Mouse (Mus musculus): ENCODE measurements around the gene Slc25a22. TPM values are rescaled to one million over a fixed set of nuclear protein-coding genes. Genes with fewer than 3 reads are reported as not detected.

Gene Slc25a22
- polyA plus RNA-seq, 1 experiment from 2014 or later = 18.7 TPM

GRCm38 (mm10) chr7:141471236-141471635 lies 33.5 kb upstream of the Slc25a22 start:
- Histone ChIP-seq H3K36me3 (replicated peaks) (peaks cover 41% of the 10 kb centered on the region), H3K4me3 (replicated peaks) (no peak overlapping the region), H3K27me3 (peaks cover 8% of the 10 kb centered on the region), H3K9ac (no peak overlapping the region), H3K27ac (replicated peaks) (no peak overlapping the region), H3K9me3 (replicated peaks) (no peaks in the 10 kb centered on the region), H3K4me2 (no peak overlapping the region), H3K4me1 (replicated peaks) (peaks cover 74% of the 10 kb centered on the region)
- no peak for ATAC-seq (ENCODE audit: insufficient read depth)
- 76% methylated on average over 1 of the region's 1 CpGs for WGBS (ENCODE audit: insufficient replicate concordance)

- WGBS (ENCODE audit: insufficient replicate concordance) = 82% methylated on average over 10 of the region's 10 CpGs
- peaks cover 73% of the 10 kb centered on the region for H3K4me1 ChIP-seq (replicated peaks)
These were observed 32.9 kb upstream of the Slc25a22 start for GRCm38 (mm10) chr7:141470637-141470944.

GRCm38 (mm10) chr7:141469901-141470636 lies 32.4 kb upstream of the Slc25a22 start:
- no peak for ATAC-seq (ENCODE audit: insufficient read depth)
- Histone ChIP-seq H3K4me2 (no peak overlapping the region), H3K27ac (replicated peaks) (peak overlapping the region; percentile 81; the same call in 1 of the 2 replicates), H3K36me3 (replicated peaks) (peaks cover 41% of the 10 kb centered on the region), H3K4me3 (replicated peaks) (no peak overlapping the region), H3K27me3 (peaks cover 20% of the 10 kb centered on the region), H3K9me3 (replicated peaks) (no peaks in the 10 kb centered on the region), H3K4me1 (replicated peaks) (peaks cover 75% of the 10 kb centered on the region), H3K9ac (no peak overlapping the region)
- 84% methylated on average over 18 of the region's 18 CpGs for WGBS (ENCODE audit: insufficient replicate concordance)

More at GRCm38 (mm10) chr7:141470637-141470944, 32.9 kb upstream of the Slc25a22 start:
- Histone ChIP-seq H3K36me3 (replicated peaks) (peaks cover 41% of the 10 kb centered on the region), H3K4me2 (no peak overlapping the region), H3K9me3 (replicated peaks) (no peaks in the 10 kb centered on the region), H3K27me3 (peaks cover 15% of the 10 kb centered on the region), H3K27ac (replicated peaks) (no peak overlapping the region), H3K9ac (no peak overlapping the region), H3K4me3 (replicated peaks) (no peak overlapping the region)
- no peak for ATAC-seq (ENCODE audit: insufficient read depth)

GRCm38 (mm10) chr7:141469352-141469751 lies 31.7 kb upstream of the Slc25a22 start:
- Histone ChIP-seq H3K4me2 (peak overlapping the region; percentile 96), H3K9me3 (replicated peaks) (no peaks in the 10 kb centered on the region), H3K36me3 (replicated peaks) (peaks cover 41% of the 10 kb centered on the region), H3K27me3 (peaks cover 27% of the 10 kb centered on the region), H3K27ac (replicated peaks) (peak overlapping the region; percentile 81), H3K4me3 (replicated peaks) (peak overlapping the region; percentile 76; the same call in 1 of the 2 replicates), H3K9ac (peak overlapping the region; percentile 83; the same call in 1 of the 2 replicates), H3K4me1 (replicated peaks) (peaks cover 78% of the 10 kb centered on the region)
- 79% methylated on average over 6 of the region's 6 CpGs for WGBS (ENCODE audit: insufficient replicate concordance)
- no peak for ATAC-seq (ENCODE audit: insufficient read depth)

- Histone ChIP-seq H3K36me3 (replicated peaks) (peaks cover 41% of the 10 kb centered on the region), H3K27me3 (peaks cover 34% of the 10 kb centered on the region), H3K4me1 (replicated peaks) (peaks cover 73% of the 10 kb centered on the region), H3K4me3 (replicated peaks) (peak overlapping the region; percentile 76), H3K9ac (peak overlapping the region; percentile 83), H3K27ac (replicated peaks) (peak overlapping the region; percentile 81), H3K4me2 (peak overlapping the region; percentile 96), H3K9me3 (replicated peaks) (no peaks in the 10 kb centered on the region)
- peak; percentile 55 for ATAC-seq (ENCODE audit: insufficient read depth)
- 6% methylated on average over 8 of the region's 8 CpGs for WGBS (ENCODE audit: insufficient replicate concordance)
These were observed 31.0 kb upstream of the Slc25a22 start for GRCm38 (mm10) chr7:141468522-141469211.

GRCm38 (mm10) chr7:141468164-141468521 lies 30.5 kb upstream of the Slc25a22 start:
- Histone ChIP-seq H3K4me3 (replicated peaks) (peak overlapping the region; percentile 76), H3K9ac (peak overlapping the region; percentile 83), H3K9me3 (replicated peaks) (no peaks in the 10 kb centered on the region), H3K36me3 (replicated peaks) (peaks cover 38% of the 10 kb centered on the region), H3K27me3 (peaks cover 39% of the 10 kb centered on the region), H3K27ac (replicated peaks) (peak overlapping the region; percentile 81), H3K4me1 (replicated peaks) (peaks cover 68% of the 10 kb centered on the region), H3K4me2 (peak overlapping the region; percentile 96)
- ATAC-seq (ENCODE audit: insufficient read depth) = no peak
- WGBS (ENCODE audit: insufficient replicate concordance) = 25% methylated on average over 5 of the region's 5 CpGs

- Histone ChIP-seq H3K36me3 (replicated peaks) (peaks cover 32% of the 10 kb centered on the region), H3K9ac (peak within 1 kb of the TSS; percentile 83), H3K9me3 (replicated peaks) (no peaks in the 10 kb centered on the region), H3K27me3 (peaks cover 46% of the 10 kb centered on the region), H3K4me2 (peak within 1 kb of the TSS; percentile 96), H3K4me1 (replicated peaks) (peaks cover 65% of the 10 kb centered on the region), H3K27ac (replicated peaks) (peak within 1 kb of the TSS; percentile 81), H3K4me3 (replicated peaks) (peak within 1 kb of the TSS; percentile 76)
- ATAC-seq (ENCODE audit: insufficient read depth) = peak; percentile 85
- under 1% methylated on average over 52 of the region's 52 CpGs for WGBS (ENCODE audit: insufficient replicate concordance)
These were observed 29.7 kb upstream of the Slc25a22 start, which contains the start of gene Cd151 for GRCm38 (mm10) chr7:141467230-141468030. TSS of gene Cd151 (plus strand) at chr7:141467392.

- H3K9me3 ChIP-seq (replicated peaks) = no peaks in the 10 kb centered on the region
- peaks cover 26% of the 10 kb centered on the region for H3K36me3 ChIP-seq (replicated peaks)
- peak overlapping the region; percentile 76 for H3K4me3 ChIP-seq (replicated peaks)
- no peak for ATAC-seq (ENCODE audit: insufficient read depth)
- H3K9ac ChIP-seq = peak overlapping the region; percentile 83
- 54% methylated on average over 10 of the region's 10 CpGs for WGBS (ENCODE audit: insufficient replicate concordance)
- peaks cover 68% of the 10 kb centered on the region for H3K4me1 ChIP-seq (replicated peaks)
- H3K4me2 ChIP-seq = peak overlapping the region; percentile 96
- H3K27ac ChIP-seq (replicated peaks) = peak overlapping the region; percentile 81
- peaks cover 54% of the 10 kb centered on the region for H3K27me3 ChIP-seq
These were observed 29.0 kb upstream of the Slc25a22 start for GRCm38 (mm10) chr7:141466607-141467148.

- H3K27ac ChIP-seq (replicated peaks) = no peak overlapping the region
- peaks cover 60% of the 10 kb centered on the region for H3K27me3 ChIP-seq
- H3K4me2 ChIP-seq = no peak overlapping the region
- H3K4me1 ChIP-seq (replicated peaks) = peaks cover 73% of the 10 kb centered on the region
- H3K9me3 ChIP-seq (replicated peaks) = no peaks in the 10 kb centered on the region
- peaks cover 19% of the 10 kb centered on the region for H3K36me3 ChIP-seq (replicated peaks)
- H3K4me3 ChIP-seq (replicated peaks) = no peak overlapping the region
- no peak for ATAC-seq (ENCODE audit: insufficient read depth)
- H3K9ac ChIP-seq = no peak overlapping the region
- WGBS (ENCODE audit: insufficient replicate concordance) = 48% methylated on average over 7 of the region's 7 CpGs
These were observed 28.3 kb upstream of the Slc25a22 start for GRCm38 (mm10) chr7:141466045-141466394.

GRCm38 (mm10) chr7:141465388-141466044 lies 27.8 kb upstream of the Slc25a22 start:
- Histone ChIP-seq H3K27me3 (peaks cover 66% of the 10 kb centered on the region), H3K27ac (replicated peaks) (no peak overlapping the region), H3K9me3 (replicated peaks) (no peaks in the 10 kb centered on the region), H3K4me1 (replicated peaks) (peaks cover 76% of the 10 kb centered on the region), H3K4me3 (replicated peaks) (no peak overlapping the region), H3K36me3 (replicated peaks) (peaks cover 14% of the 10 kb centered on the region), H3K4me2 (no peak overlapping the region), H3K9ac (no peak overlapping the region)
- no peak for ATAC-seq (ENCODE audit: insufficient read depth)
- WGBS (ENCODE audit: insufficient replicate concordance) = 42% methylated on average over 10 of the region's 10 CpGs
